Mouse (Mus musculus) kidney, adult 2 months (tissue): Measurements from ENCODE around the gene Gdap2. TPM values are rescaled to one million over a fixed set of nuclear protein-coding genes. Genes with fewer than 3 reads are reported as not detected.

Source experiments
- DNase-seq: peaks from one replicate; pipeline ENCODE4 v3.0.0; 2021
- H3K27ac ChIP-seq: fragments of 200-500 bp; 2 replicates; pipeline ENCODE4 v1.5.1; 2012; ENCODE audit warnings: low read depth, low read length, control low read depth, inconsistent platforms; ENCODE audit not compliant: insufficient read depth
- H3K27me3 ChIP-seq: fragments of 200-500 bp; replicated peaks from 2 replicates; pipeline ENCODE4 v1.6.1; 2012; ENCODE audit warnings: mild to moderate bottlenecking, moderate library complexity, low read length, inconsistent platforms; ENCODE audit not compliant: control insufficient read depth, insufficient read depth
- H3K36me3 ChIP-seq: fragments of 200-500 bp; 2 replicates; pipeline ENCODE4 v1.6.1; 2012; ENCODE audit warnings: mild to moderate bottlenecking, moderate library complexity, low read length, inconsistent platforms; ENCODE audit not compliant: control insufficient read depth, insufficient read depth
- H3K4me1 ChIP-seq: fragments of 200-500 bp; 2 replicates; pipeline ENCODE4 v1.6.1; 2011; ENCODE audit warnings: low read length; ENCODE audit not compliant: control insufficient read depth, insufficient read depth
- H3K4me3 ChIP-seq: fragments of 200-500 bp; 2 replicates; pipeline ENCODE4 v1.5.1; 2011; ENCODE audit warnings: mild to moderate bottlenecking, low read depth, low read length, control low read depth; ENCODE audit not compliant: insufficient read depth
- CTCF ChIP-seq: fragments of 200-500 bp; conservative IDR thresholded peaks from 2 replicates; pipeline ENCODE4 v1.5.1; 2011; ENCODE audit warnings: low read depth, mild to moderate bottlenecking, control low read depth, low read length, moderate library complexity, mixed read lengths; ENCODE audit not compliant: insufficient read depth, insufficient read length
- POLR2A ChIP-seq: fragments of 200-500 bp; IDR thresholded peaks from one replicate; pipeline ENCODE4 v1.6.1; 2011; ENCODE audit warnings: low read depth, low read length, control low read depth
- WGBS: fragments of 180-500 bp; shearing (Covaris S2); methylation state at CpG from one replicate; pipeline ENCODE4 v1.1.7; 2018; 5-methylcytosine and 5-hydroxymethylcytosine counted together
- polyA plus RNA-seq: library from polyadenylated mRNA; depleted of rRNA; stranded (reverse); fragments of >200 nt; gene quantifications from 2 replicates; pipeline ENCODE4 v1.2.3, GENCODE M21; 2012; rRNA removed

The Gdap2 gene
- polyA plus RNA-seq, 1 experiment = 14.4 TPM

GRCm38 (mm10) chr3:100246286-100246825 is 84.2 kb downstream of the Gdap2 start:
- WGBS = 52% methylated on average over 4 of the region's 4 CpGs
- no peaks in the 10 kb centered on the region for H3K4me1 ChIP-seq
- no peaks in the 10 kb centered on the region for H3K36me3 ChIP-seq
- H3K27ac ChIP-seq = no peak overlapping the region
- TF ChIP-seq POLR2A (no peak), CTCF (no peak)
- H3K27me3 ChIP-seq = no peaks in the 10 kb centered on the region
- no peak for DNase-seq
- H3K4me3 ChIP-seq = no peak overlapping the region

Other genes with a start within 250 kb of the Gdap2 start
- 13.3 and 18.4 TPM in 2 replicates for gene Wdr3, start within 50 bp of the Gdap2 start, polyA plus RNA-seq